Mouse (Mus musculus): ENCODE results near the gene Icam4.

Icam4 gene

GRCm38 (mm10) chr9:21032491-21032890, 3.3 kb downstream of the Icam4 start:
- in situ Hi-C loops (cut with MboI, MseI) = loop anchor here (10.0 kb wide), 1 partner anchor 1192 kb away; the partner anchor contains the start of gene Zfp809

DNA sequence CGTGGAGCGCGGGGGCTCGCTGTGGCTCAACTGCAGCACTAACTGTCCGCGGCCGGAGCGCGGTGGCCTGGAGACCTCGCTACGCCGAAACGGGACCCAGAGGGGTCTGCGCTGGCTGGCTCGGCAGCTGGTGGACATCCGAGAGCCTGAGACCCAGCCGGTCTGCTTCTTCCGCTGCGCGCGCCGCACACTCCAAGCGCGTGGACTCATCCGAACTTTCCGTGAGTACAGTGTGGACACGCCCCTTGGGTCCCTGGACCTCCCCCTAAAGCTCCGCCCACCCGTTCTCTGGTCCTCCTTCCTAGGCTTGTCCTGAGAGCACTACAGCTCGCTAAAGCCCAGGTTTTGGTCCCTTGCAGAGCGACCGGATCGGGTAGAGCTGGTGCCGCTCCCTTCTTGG, 4.0 kb downstream of the Icam4 start:
- in situ Hi-C loops (cut with MboI, MseI) = loop anchor here (10.0 kb wide), 1 partner anchor 1192 kb away; the partner anchor contains the start of gene Zfp809

- in situ Hi-C loops (cut with MboI, MseI) = loop anchor here (10.0 kb wide), 1 partner anchor 1190 kb away; the partner anchor contains the start of gene Zfp809
Measured at GRCm38 (mm10) chr9:21034481-21035085, 5.4 kb downstream of the Icam4 start.

- in situ Hi-C loops (cut with MboI, MseI) = loop anchor here (10.0 kb wide), 1 partner anchor 1189 kb away; the partner anchor contains the start of gene Zfp809
Measured at GRCm38 (mm10) chr9:21035586-21035985, 6.4 kb downstream of the Icam4 start.

GRCm38 (mm10) chr9:21036161-21036560, 7.0 kb downstream of the Icam4 start:
- in situ Hi-C loops (cut with MboI, MseI) = loop anchor here (10.0 kb wide), 1 partner anchor 1189 kb away; the partner anchor contains the start of gene Zfp809

DNA sequence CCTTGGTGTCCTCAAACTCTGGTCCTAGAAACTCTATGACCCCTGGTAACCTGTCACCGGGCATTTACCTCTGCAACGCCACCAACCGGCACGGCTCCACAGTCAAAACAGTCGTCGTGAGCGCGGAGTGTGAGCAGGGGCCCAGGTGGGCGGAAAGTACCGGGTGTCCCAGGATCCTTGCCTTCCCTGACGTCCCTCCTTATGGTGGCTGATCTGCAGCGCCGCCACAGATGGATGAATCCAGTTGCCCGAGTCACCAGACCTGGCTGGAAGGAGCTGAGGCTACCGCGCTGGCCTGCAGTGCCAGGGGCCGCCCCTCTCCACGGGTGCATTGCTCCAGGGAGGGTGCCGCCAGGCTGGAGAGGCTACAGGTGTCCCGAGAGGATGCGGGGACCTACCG, 7.5 kb downstream of the Icam4 start:
- in situ Hi-C loops (cut with MboI, MseI) = loop anchor here (10.0 kb wide), 1 partner anchor 1188 kb away; the partner anchor contains the start of gene Zfp809

GRCm38 (mm10) chr9:21037481-21037891, 8.3 kb downstream of the Icam4 start:
- in situ Hi-C loops (cut with MboI, MseI) = loop anchor here (10.0 kb wide), 1 partner anchor 1187 kb away; the partner anchor contains the start of gene Zfp809

DNA sequence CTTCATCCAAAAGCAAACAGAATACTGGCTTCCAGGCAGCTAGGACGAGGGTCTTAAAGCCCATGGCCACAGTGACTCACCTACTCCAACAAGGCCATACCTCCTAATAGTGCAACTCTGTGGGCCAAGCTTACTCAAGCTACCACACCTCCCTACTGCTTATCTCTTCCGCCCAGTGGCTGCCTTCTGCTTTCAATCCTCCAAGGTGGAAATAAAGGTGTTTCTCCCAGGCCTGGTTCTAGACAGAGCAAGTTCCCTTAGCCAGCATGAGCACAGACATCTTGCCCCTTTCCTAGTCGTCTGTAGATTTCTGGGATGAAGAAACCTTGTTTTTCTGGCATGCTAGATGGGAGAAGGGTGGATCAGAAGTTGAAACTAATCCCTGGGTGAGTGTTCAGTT, 10.6 kb downstream of the Icam4 start:
- in situ Hi-C loops (cut with MboI, MseI) = loop anchor here (5.0 to 10.0 kb wide), 2 partner anchors 78 to 1185 kb away; partner anchors contain the start of gene Zfp809

DNA sequence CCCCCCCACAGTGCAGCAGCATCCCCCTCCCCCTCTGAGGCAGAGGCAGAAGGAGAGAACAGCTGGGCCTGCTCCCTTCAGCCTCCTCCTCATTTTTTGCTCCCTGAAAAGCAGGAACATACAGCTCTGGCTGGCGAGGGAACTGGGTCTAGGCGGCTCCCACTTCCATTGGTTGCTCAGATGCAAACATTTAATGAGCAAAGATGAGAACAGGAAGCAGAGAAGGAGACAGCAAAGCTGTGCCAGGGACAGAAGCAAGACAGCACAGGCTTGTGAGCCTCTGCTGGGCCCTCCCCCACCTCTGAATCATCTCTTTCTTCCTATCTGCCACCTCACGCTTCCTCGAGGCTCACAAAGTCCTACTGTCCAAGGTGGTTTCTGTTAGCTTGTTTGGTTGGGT, 12.1 kb downstream of the Icam4 start:
- in situ Hi-C loops (cut with MboI, MseI) = loop anchor here (5.0 kb wide), 1 partner anchor 76 kb away; no protein-coding TSS in a partner anchor

GRCm38 (mm10) chr9:21043563-21043962, 14.4 kb downstream of the Icam4 start:
- in situ Hi-C loops (cut with MboI, MseI) = loop anchor here (5.0 kb wide), 1 partner anchor 74 kb away; no protein-coding TSS in a partner anchor

DNA sequence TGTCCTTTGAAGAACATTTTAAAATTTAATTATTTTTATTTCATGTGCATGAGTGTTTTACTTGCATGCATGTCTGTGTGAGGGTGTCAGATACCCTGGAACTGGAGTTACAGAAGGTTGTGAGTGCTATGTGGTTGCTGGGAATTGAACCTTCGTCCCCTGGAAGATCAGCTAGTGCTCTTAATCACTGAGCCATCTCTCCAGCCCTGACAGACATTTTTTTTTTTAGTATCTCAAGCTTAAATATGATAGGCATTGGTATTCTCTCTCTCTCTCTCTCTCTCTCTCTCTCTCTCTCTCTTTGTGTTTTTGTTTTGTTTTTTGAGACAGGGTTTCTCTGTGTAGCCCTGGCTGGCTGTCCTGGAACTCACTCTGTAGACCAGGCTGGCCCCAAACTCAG, 15.6 kb downstream of the Icam4 start:
- in situ Hi-C loops (cut with MboI, MseI) = loop anchor here (5.0 kb wide), 1 partner anchor 73 kb away; no protein-coding TSS in a partner anchor

- in situ Hi-C loops (cut with MboI, MseI) = no loop called here
Measured at GRCm38 (mm10) chr9:21045235-21045634, 16.1 kb downstream of the Icam4 start.

DNA sequence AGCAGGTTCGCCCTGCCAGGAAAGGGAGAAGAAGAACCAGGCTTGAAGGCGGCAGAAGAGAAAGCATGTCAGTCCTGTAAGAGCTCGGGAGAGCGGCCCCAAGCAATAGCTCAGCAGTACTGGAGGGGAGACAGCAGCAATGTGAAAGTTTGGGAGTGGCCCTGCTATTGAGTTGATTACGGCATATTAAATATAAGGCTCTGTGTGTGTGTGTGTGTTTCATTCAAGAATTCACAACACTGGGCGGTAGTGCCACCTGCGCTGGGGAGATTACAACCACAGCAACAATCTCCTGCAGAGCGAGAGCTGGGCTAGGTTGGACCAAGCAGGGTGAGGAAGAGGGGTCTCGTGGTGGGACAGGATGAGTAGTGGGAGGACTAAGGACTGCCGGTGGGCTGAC, 22.4 kb downstream of the Icam4 start:
- in situ Hi-C loops (cut with MboI, MseI) = no loop called here

GRCm38 (mm10) chr9:21062928-21063327, 33.8 kb downstream of the Icam4 start:
- in situ Hi-C loops (cut with MboI, MseI) = no loop called here

DNA sequence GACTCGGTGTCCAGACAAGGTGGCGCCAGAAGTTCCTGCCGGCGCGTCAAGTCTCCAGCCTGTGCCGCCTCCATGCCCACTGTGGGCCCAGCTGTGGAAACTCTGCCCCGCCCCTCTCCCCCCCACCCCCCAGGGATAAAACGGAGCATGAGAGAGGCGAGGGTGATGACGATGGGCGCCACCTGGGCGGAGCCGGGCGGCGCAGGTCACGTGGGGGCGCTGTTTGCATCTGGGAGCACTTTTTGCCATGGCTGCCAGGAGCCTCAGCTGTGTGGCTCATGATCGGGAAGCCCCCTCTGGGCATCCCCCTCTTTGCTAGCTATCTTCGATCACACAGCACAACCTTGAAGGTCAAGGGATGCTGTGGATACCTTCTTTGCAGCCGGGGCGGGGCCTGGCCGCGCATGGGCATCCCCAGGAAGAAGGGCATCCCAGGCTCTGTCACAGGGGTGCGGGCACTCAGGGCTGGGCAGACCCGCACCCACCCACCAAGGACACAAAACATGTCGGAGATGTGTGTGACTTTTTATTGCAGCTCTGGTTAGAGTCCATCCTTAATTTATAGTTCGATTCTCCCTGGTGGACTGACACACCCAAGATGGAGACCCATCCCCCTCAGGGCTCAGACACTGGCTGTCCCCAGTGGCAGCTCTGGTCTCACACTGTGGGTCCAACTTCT, 38.0 kb downstream of the Icam4 start, which contains the start of gene Zglp1:
Gene Zglp1, minus strand, starts transcription at position 88 of the 679 bp plus-strand sequence.
- in situ Hi-C loops (cut with MboI, MseI) = no loop called here

DNA sequence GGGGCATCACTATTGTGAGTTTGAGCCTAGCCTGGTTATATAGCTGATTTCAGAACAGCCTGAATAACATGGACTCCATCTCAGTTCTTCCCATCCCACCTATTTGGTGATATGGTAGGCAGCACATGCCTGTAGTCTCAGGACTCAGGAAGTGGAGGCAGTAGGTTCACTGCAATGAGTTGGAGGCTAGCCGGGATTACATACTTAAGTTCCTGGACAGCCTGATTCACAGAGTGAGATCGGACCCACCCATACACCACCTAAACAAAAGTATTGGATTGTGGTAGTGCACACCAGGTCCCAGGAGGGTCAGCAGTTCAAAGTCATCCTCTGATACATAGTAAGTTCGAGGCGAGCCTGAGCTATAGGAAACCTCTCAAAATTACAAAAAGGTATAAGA, 43.5 kb downstream of the Icam4 start:
- in situ Hi-C loops (cut with MboI, MseI) = loop anchor here (5.0 kb wide), 1 partner anchor 70 kb away; no protein-coding TSS in a partner anchor

GRCm38 (mm10) chr9:21073044-21073840, 44.1 kb downstream of the Icam4 start, which contains the start of the genes Gm49373 and Fdx1l:
Gene Gm49373 (minus strand): TSS chr9:21073096.
Gene Fdx1l (minus strand): TSS chr9:21073614.
- in situ Hi-C loops (cut with MboI, MseI) = loop anchor here (5.0 kb wide), 1 partner anchor 69 kb away; no protein-coding TSS in a partner anchor

- in situ Hi-C loops (cut with MboI, MseI) = loop anchor here (5.0 kb wide), 1 partner anchor 68 kb away; no protein-coding TSS in a partner anchor
Measured at GRCm38 (mm10) chr9:21074173-21074572, 45.0 kb downstream of the Icam4 start.

GRCm38 (mm10) chr9:21075625-21076024, 46.5 kb downstream of the Icam4 start:
- in situ Hi-C loops (cut with MboI, MseI) = no loop called here

All from T-helper 2 cell (primary cell).